Mouse (Mus musculus): ENCODE results near the gene Hes1.

DNA sequence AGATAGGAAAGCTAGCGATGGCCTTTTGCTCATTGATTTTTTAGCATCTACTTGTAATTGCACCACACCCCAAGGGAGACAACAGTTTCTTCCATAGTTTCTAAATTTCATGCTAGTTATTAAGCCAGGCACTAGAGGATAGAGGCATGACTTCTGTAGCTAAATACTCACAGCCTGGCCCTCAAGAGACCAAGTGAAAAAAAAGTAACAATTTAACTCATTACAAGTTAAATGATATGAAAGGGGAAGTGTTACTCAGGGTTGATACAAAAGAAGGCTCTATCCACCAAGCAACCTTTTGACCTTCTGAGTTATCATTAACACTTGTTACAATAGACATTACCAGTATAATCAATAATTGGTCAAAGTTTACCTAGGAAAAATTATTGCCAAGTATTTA, 9.1 kb downstream of the Hes1 start:
- TF ChIP-seq EP300 (IDR thresholded peaks at IDR 0.05; ENCODE audit: insufficient read depth, low read depth, low read length) (no peak), CTCF (IDR thresholded peaks at IDR 0.05; ENCODE audit: low read depth, low read length) (no peak), POLR2A (IDR thresholded peaks at IDR 0.05; ENCODE audit: insufficient read depth, low read length) (no peak)

Data from ES-Bruce4 (cell line).